Comparison of ENCODE assay signal across 27 mouse cellular contexts in genomic region chr19:40978026-40978425, GRCm38 (mm10). TPM values are rescaled to one million over a fixed set of nuclear protein-coding genes. Genes with fewer than 3 reads are reported as not detected.
DNase-seq lines count a peak whose midpoint lies in the region; ATAC-seq lines count a peak whose summit lies in the region.
"Had no signal": no experiment of that assay in that cellular context is flagged by ENCODE, and none has a peak within 500 bp of the region (broad histone marks: within the 10 kb centered on the region; RNA-seq: fewer than 3 reads in every experiment).

No protein-coding gene starts in this region.

- 69% methylated on average over 5 of the region's 5 CpGs for WGBS in liver, embryonic 12.5 days (ENCODE audit: insufficient replicate concordance)

- no peak overlapping the region for H3K4me3 ChIP-seq in liver, embryonic 12.5 days
- H3K4me3 ChIP-seq: hindbrain, embryonic 13.5 days; lung, embryonic 15.5 days had no signal

- no peak for ATAC-seq in liver, embryonic 12.5 days
- ATAC-seq: forebrain, postnatal 0 days; inflammation-experienced regulatory T-cells, adult 6 months had no signal

- H3K9me3 ChIP-seq in liver, embryonic 12.5 days (replicated peaks) = no peaks in the 10 kb centered on the region
- H3K9me3 ChIP-seq: hindbrain, embryonic 13.5 days; lung, embryonic 15.5 days had no signal

- no peaks in the 10 kb centered on the region for H3K36me3 ChIP-seq in liver, embryonic 12.5 days
- H3K36me3 ChIP-seq: hindbrain, embryonic 13.5 days; lung, embryonic 15.5 days had no signal

- no peak overlapping the region for H3K4me2 ChIP-seq in liver, embryonic 12.5 days
- H3K4me2 ChIP-seq: hindbrain, embryonic 13.5 days; lung, embryonic 15.5 days had no signal

- peaks cover 14% of the 10 kb centered on the region; the same call in 1 of the 2 replicates for H3K27me3 ChIP-seq in liver, embryonic 12.5 days (replicated peaks)
- H3K27me3 ChIP-seq: hindbrain, embryonic 13.5 days; lung, embryonic 15.5 days had no signal

- peaks cover 29% of the 10 kb centered on the region for H3K4me1 ChIP-seq in liver, embryonic 12.5 days
- H3K4me1 ChIP-seq: hindbrain, embryonic 13.5 days; lung, embryonic 15.5 days had no signal

- intact Hi-C loops in left cerebral cortex, postnatal 4 days (cut with DNase I) = no loop called here

- no peak overlapping the region for H3K9ac ChIP-seq in liver, embryonic 12.5 days
- H3K9ac ChIP-seq: forebrain, postnatal 0 days; hindbrain, embryonic 13.5 days; lung, embryonic 15.5 days had no signal

- H3K27ac ChIP-seq in liver, embryonic 12.5 days = peak overlapping the region; percentile 72
- H3K27ac ChIP-seq: hindbrain, embryonic 13.5 days; kidney, postnatal 0 days; lung, embryonic 15.5 days had no signal

- no peak for DNase-seq in liver
- DNase-seq in spleen, postnatal 36 days (ENCODE audit: low spot score in 2 of 2) = peak; percentile 70 to 71
- no peak for DNase-seq in spleen, postnatal 10 days (ENCODE audit: low spot score in 2 of 2)
- DNase-seq in retina, adult 2 months (ENCODE audit: low read depth, low spot score) = peak; percentile 4
- DNase-seq in right cerebral cortex, adult 18-20 months = no peak
- no peak for DNase-seq in left cerebral cortex, postnatal 4 days
- DNase-seq: adrenal gland, postnatal 14 days; cerebellum, adult 9-10 months; forebrain, postnatal 0 days; gastrocnemius, postnatal 25 days; kidney, adult 2 months; layer of hippocampus, adult 9-11 months; lung, postnatal 4 days; thymus, postnatal 14 days had no signal

RNA-seq across cellular contexts. Expression of gene Blnk, which starts 16.3 kb away (rescaled TPM):
- polyA plus RNA-seq in liver, embryonic 12.5 days (2016; fragmentation: Nextera tagmentation; extraction: Ambion mirVana) = 0.37 and 0.45 TPM in 2 replicates
- total RNA-seq in left cerebral cortex, postnatal 4 days (2021) = under 1 TPM; 0.74 to 0.79 TPM

RNA-seq across cellular contexts. Expression of gene Dntt, which starts 51.0 kb away (rescaled TPM):
- 0.06 TPM in 1 of 2 replicates, not detected in the other for polyA plus RNA-seq in liver, embryonic 12.5 days (2016; fragmentation: Nextera tagmentation; extraction: Ambion mirVana)
- under 1 TPM in 1 of 2 experiments, not detected in 1; 0.32 TPM for total RNA-seq in left cerebral cortex, postnatal 4 days (2021)
- total RNA-seq: heart, adult 8-10 months; heart, postnatal 25 days; left cerebral cortex, adult 18-20 months; monocyte, adult 5-6 weeks had no signal
- polyA plus RNA-seq: C2C12; heart, embryonic 14.5 days; hindbrain, embryonic 13.5 days; limb, embryonic 14.5 days; stomach, embryonic 14.5 days had no signal

Comparison
In these comparisons a context has a peak if more than half of its experiments do, and no peak if none do; other contexts are left out.
1. DNase-seq: peak in spleen, postnatal 36 days (2 of 2) and retina, adult 2 months (single experiment); none in liver (single experiment), spleen, postnatal 10 days (0 of 2), right cerebral cortex, adult 18-20 months (single experiment) and left cerebral cortex, postnatal 4 days (single experiment).